Mouse (Mus musculus): ENCODE data around the gene Col26a1. TPM values are rescaled to one million over a fixed set of nuclear protein-coding genes. Genes with fewer than 3 reads are reported as not detected.

Gene Col26a1
- polyA plus RNA-seq, 1 experiment: 0.04 TPM

DNA sequence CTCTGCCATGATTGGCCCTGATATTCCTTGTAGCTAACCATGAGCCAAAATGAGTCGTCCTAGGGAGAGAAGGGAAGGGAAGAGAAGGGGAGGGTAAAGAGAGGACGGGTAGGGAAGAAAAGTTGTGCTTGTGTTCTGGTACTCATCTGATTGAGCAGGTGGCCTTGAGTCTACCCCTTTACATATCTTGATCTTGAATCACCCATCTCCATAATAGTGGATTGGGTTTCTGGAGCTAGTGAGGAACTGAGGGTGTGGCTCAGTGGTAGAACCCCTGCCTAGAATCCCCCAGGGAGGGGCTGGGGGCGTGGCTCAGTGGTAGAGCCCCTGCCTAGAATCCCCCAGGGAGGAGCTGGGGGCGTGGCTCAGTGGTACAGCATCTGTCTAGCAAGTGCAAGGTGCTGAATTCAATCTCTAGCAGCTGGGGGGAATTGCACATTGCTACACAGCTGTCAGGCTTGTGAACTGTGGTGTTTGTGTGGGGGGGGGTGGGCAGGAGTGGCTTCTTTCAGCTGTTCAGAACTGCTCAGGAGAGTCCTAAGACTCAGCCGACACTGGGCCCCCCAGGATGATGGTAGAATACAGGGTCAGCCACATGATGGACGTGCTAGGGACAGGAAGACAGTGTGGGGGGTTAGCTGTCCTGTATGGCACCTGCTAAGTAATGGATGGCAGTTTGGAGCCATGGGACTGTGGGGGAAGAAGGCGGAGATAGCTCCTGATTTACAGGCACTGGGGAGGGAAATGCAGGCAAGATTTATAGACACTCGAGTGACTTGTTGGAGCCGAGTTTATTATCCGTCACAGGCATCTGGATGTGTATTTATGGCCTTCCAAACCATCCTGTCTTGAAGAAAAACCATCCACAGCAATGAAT, 166.1 kb downstream of the Col26a1 start:
- WGBS: 36% methylated on average over 10 of the region's 10 CpGs
- no peaks in the 10 kb centered on the region for H3K36me3 ChIP-seq (ENCODE audit: control insufficient read depth, insufficient read depth, low read length)
- no peak for TF ChIP-seq CTCF (IDR thresholded peaks at IDR 0.05; ENCODE audit: extremely low read depth, insufficient read length, insufficient replicate concordance, low read depth, low read length)
- TF ChIP-seq POLR2A (IDR thresholded peaks at IDR 0.05; ENCODE audit: low read depth, low read length): no peak
- no peak overlapping the region for H3K4me3 ChIP-seq (ENCODE audit: low read depth, low read length)
- no peak overlapping the region for H3K27ac ChIP-seq (ENCODE audit: insufficient read depth, low read depth, low read length)
- H3K27me3 ChIP-seq (ENCODE audit: control insufficient read depth, insufficient read depth, low read length): no peaks in the 10 kb centered on the region
- H3K4me1 ChIP-seq (ENCODE audit: control insufficient read depth, insufficient read depth, insufficient read length, low read length): peaks cover 7% of the 10 kb centered on the region; the same call in 1 of the 2 replicates

DNA sequence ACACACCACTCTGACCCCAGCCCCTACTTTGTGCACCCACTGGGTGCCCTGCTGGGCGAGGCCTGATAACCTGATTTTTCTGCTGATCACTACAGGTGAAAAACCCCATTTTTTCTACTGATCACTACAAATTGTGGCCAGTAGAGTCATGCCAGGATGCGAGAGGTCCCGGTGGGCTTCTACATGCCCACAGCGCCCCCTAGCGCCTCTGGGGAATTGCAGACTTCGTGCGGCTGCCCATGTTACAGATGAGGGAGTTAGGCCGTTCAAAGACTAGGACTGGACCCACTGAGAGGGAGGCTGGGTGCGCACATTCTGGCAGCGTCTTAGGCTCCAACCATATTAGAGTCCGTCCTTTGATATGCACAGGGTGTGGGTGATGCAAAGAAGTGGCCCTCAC, 168.1 kb downstream of the Col26a1 start:
- peaks cover 7% of the 10 kb centered on the region; the same call in 1 of the 2 replicates for H3K4me1 ChIP-seq (ENCODE audit: control insufficient read depth, insufficient read depth, insufficient read length, low read length)
- WGBS: 36% methylated on average over 11 of the region's 11 CpGs
- TF ChIP-seq POLR2A (IDR thresholded peaks at IDR 0.05; ENCODE audit: low read depth, low read length) (no peak), CTCF (IDR thresholded peaks at IDR 0.05; ENCODE audit: extremely low read depth, insufficient read length, insufficient replicate concordance, low read depth, low read length) (peak; percentile 56; the same call in 1 of the 2 replicates)

DNA sequence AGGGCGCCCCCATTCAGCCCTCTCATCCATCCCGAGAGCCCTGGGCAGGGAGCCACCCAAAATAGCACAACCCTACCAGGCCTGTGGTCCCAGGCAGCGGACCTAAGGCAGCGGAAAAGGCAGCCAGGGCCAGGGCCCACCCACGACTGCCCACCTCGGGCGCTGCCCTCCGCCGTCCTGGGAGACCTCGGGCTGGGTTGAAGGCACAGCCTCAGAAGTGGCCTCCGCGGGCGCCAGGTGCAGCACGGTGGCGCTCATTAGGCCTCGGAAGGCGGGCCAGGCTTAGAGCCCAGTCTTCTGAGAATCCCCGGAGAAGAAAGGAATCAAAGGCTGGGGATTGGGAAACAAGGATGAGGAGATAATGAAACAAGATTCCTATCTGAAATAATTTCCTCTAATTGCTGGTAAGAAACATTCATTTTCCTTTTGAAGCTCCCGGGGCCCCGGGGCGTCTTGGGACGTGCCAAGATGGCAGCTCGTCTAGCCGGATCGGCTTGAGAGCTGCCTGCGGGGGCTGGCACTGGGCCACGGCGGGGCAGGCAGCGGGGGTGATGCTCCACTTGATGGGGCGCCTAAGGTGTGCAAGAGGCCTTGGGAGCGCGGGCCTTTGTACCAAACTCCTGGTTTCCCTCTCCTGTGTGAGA, 168.7 kb downstream of the Col26a1 start:
- TF ChIP-seq CTCF (IDR thresholded peaks at IDR 0.05; ENCODE audit: extremely low read depth, insufficient read length, insufficient replicate concordance, low read depth, low read length) (no peak), POLR2A (IDR thresholded peaks at IDR 0.05; ENCODE audit: low read depth, low read length) (no peak)
- H3K27me3 ChIP-seq (ENCODE audit: control insufficient read depth, insufficient read depth, low read length): no peaks in the 10 kb centered on the region
- H3K36me3 ChIP-seq (ENCODE audit: control insufficient read depth, insufficient read depth, low read length): no peaks in the 10 kb centered on the region
- peaks cover 7% of the 10 kb centered on the region; the same call in 1 of the 2 replicates for H3K4me1 ChIP-seq (ENCODE audit: control insufficient read depth, insufficient read depth, insufficient read length, low read length)
- 23% methylated on average over 32 of the region's 32 CpGs for WGBS
- peak overlapping the region; percentile 30 for H3K4me3 ChIP-seq (ENCODE audit: low read depth, low read length)
- no peak overlapping the region for H3K27ac ChIP-seq (ENCODE audit: insufficient read depth, low read depth, low read length)

More for the DNA sequence above, 168.1 kb downstream of the Col26a1 start:
- H3K36me3 ChIP-seq (ENCODE audit: control insufficient read depth, insufficient read depth, low read length): no peaks in the 10 kb centered on the region
- H3K4me3 ChIP-seq (ENCODE audit: low read depth, low read length): peak overlapping the region; percentile 30
- no peaks in the 10 kb centered on the region for H3K27me3 ChIP-seq (ENCODE audit: control insufficient read depth, insufficient read depth, low read length)
- H3K27ac ChIP-seq (ENCODE audit: insufficient read depth, low read depth, low read length): no peak overlapping the region

DNA sequence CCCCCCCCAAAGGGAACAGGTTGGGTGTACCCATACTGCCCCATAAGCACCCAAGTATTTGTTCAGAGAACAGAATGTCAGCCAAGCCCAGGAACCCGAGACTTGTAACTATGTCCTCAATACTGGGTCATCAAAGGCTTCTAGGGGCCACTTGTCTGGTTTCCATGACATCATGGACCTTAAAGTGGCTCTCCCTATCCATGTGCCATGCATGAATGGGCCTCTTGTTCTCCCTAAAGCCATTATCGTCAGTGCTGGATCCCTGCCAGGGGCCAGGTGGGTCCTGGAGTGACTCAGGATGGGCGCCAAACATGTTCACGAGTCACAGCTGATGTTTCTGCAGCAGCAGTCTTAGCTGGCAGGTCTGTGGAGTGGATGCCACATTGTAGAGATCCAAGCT, 172.3 kb downstream of the Col26a1 start:
- TF ChIP-seq CTCF (IDR thresholded peaks at IDR 0.05; ENCODE audit: extremely low read depth, insufficient read length, insufficient replicate concordance, low read depth, low read length) (no peak), POLR2A (IDR thresholded peaks at IDR 0.05; ENCODE audit: low read depth, low read length) (no peak)
- no peak overlapping the region for H3K4me3 ChIP-seq (ENCODE audit: low read depth, low read length)
- no peak overlapping the region for H3K27ac ChIP-seq (ENCODE audit: insufficient read depth, low read depth, low read length)
- whole genome bisulfite sequencing: 20% methylated on average over 4 of the region's 4 CpGs
- H3K4me1 ChIP-seq (ENCODE audit: control insufficient read depth, insufficient read depth, insufficient read length, low read length): 0 out of 2 replicates have a peak, but pooled peaks cover 3% of the 10 kb centered on the region
- no peaks in the 10 kb centered on the region for H3K36me3 ChIP-seq (ENCODE audit: control insufficient read depth, insufficient read depth, low read length)
- no peaks in the 10 kb centered on the region for H3K27me3 ChIP-seq (ENCODE audit: control insufficient read depth, insufficient read depth, low read length)

DNA sequence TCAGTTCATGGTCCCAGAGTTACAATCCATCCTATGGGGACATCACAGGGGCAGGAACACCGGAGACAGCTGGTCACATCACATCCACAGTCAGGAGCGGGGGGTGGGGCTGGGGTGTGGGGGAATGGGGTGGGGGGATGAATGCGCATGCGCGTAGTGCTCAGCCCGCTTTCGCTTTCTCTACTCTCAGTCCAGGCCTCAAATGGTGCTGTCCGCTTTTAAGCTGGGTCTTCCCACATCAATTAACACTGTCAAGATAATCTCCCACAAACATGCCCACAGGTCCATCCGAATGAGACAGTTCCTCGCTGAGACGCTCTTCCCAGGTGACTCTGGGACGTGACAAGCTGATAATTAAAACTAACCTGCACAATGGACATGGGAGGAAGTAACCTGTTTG, 174.9 kb downstream of the Col26a1 start:
- Histone ChIP-seq H3K4me1 (ENCODE audit: control insufficient read depth, insufficient read depth, insufficient read length, low read length) (no peaks in the 10 kb centered on the region), H3K4me3 (ENCODE audit: low read depth, low read length) (no peak overlapping the region), H3K27me3 (ENCODE audit: control insufficient read depth, insufficient read depth, low read length) (no peaks in the 10 kb centered on the region), H3K36me3 (ENCODE audit: control insufficient read depth, insufficient read depth, low read length) (no peaks in the 10 kb centered on the region), H3K27ac (ENCODE audit: insufficient read depth, low read depth, low read length) (no peak overlapping the region)
- 86% methylated on average over 12 of the region's 12 CpGs for WGBS
- no peak for TF ChIP-seq CTCF (IDR thresholded peaks at IDR 0.05; ENCODE audit: extremely low read depth, insufficient read length, insufficient replicate concordance, low read depth, low read length)
- TF ChIP-seq POLR2A (IDR thresholded peaks at IDR 0.05; ENCODE audit: low read depth, low read length): no peak

DNA sequence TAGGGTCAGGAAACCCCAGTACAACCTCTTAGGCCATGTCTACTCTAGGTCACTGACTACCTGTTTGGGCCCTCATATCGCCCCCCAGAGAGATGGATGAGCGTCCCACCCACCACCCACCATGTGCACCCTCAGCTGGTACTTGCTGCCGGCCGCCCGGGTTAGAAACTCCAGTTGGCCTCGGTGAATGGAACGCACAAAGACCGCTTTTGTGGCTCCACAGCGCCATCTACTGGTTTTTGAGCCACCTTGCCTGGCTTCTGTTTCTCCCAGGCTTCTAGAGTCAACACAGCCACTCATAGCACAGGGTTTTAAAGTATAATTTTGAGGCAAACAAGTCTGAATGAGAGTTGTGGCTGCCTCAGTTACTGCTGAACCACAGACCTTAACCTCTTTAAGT, 176.2 kb downstream of the Col26a1 start:
- Histone ChIP-seq H3K27me3 (ENCODE audit: control insufficient read depth, insufficient read depth, low read length) (no peaks in the 10 kb centered on the region), H3K36me3 (ENCODE audit: control insufficient read depth, insufficient read depth, low read length) (no peaks in the 10 kb centered on the region), H3K4me3 (ENCODE audit: low read depth, low read length) (no peak overlapping the region), H3K4me1 (ENCODE audit: control insufficient read depth, insufficient read depth, insufficient read length, low read length) (no peaks in the 10 kb centered on the region; the same call in 1 of the 2 replicates), H3K27ac (ENCODE audit: insufficient read depth, low read depth, low read length) (no peak overlapping the region)
- TF ChIP-seq CTCF (IDR thresholded peaks at IDR 0.05; ENCODE audit: extremely low read depth, insufficient read length, insufficient replicate concordance, low read depth, low read length) (peak; percentile 81), POLR2A (IDR thresholded peaks at IDR 0.05; ENCODE audit: low read depth, low read length) (no peak)
- under 1% methylated on average over 9 of the region's 9 CpGs for WGBS

DNA sequence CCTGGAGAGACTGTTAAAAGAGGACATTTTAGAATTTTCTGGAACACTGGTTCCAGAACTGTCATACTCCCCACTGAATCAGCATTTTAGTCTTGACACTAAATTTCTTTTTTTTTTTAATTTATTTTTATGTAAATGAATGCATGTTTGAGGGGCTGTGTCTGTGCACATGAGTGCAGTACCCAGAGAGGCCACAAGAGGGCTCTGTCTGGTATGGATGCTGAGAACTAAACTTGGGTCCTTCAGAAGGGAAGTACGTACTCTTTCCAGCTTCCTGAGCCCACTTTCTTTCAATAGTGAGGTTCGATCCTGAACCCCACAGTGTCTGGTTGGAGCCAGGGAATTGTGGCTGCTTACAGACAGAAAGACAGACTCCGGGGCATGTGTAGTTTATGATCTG, 177.5 kb downstream of the Col26a1 start:
- no peaks in the 10 kb centered on the region for H3K36me3 ChIP-seq (ENCODE audit: control insufficient read depth, insufficient read depth, low read length)
- 96% methylated on average over 3 of the region's 3 CpGs for WGBS
- H3K27me3 ChIP-seq (ENCODE audit: control insufficient read depth, insufficient read depth, low read length): no peaks in the 10 kb centered on the region
- H3K27ac ChIP-seq (ENCODE audit: insufficient read depth, low read depth, low read length): no peak overlapping the region
- TF ChIP-seq CTCF (IDR thresholded peaks at IDR 0.05; ENCODE audit: extremely low read depth, insufficient read length, insufficient replicate concordance, low read depth, low read length) (peak; percentile 45; the same call in 1 of the 2 replicates), POLR2A (IDR thresholded peaks at IDR 0.05; ENCODE audit: low read depth, low read length) (no peak)
- H3K4me3 ChIP-seq (ENCODE audit: low read depth, low read length): no peak overlapping the region
- no peaks in the 10 kb centered on the region; the same call in 1 of the 2 replicates for H3K4me1 ChIP-seq (ENCODE audit: control insufficient read depth, insufficient read depth, insufficient read length, low read length)

Data from small intestine, adult 2 months (tissue).